Mouse (Mus musculus): ENCODE measurements around the gene Rbbp7. TPM values are rescaled to one million over a fixed set of nuclear protein-coding genes. Genes with fewer than 3 reads are reported as not detected.

The Rbbp7 gene
- total and polyA plus RNA-seq, 3 experiments, result 217 to 558 (median 377) TPM

- Histone ChIP-seq H3K27me3 (ENCODE audit: control insufficient read depth in 1 of 2, insufficient read depth in 2 of 2, low read length in 2 of 2) (no peaks in the 10 kb centered on the region), H3K9ac (ENCODE audit: control insufficient read depth, low read depth, low read length, poor library complexity, severe bottlenecking) (no peak overlapping the region), H3K4me3 (ENCODE audit: control insufficient read depth in 1 of 2, insufficient read depth in 1 of 2, low read depth in 2 of 2, low read length in 2 of 2) (no peak overlapping the region), H3K36me3 (ENCODE audit: control insufficient read depth in 1 of 2, insufficient read depth in 2 of 2, low read length in 2 of 2) (peaks cover 0 to 6% of the 10 kb centered on the region in 2 experiments; a peak in 2 of 4 replicates), H3K4me1 (ENCODE audit: control insufficient read depth in 1 of 2, insufficient read depth in 2 of 2, low read length in 2 of 2) (peaks cover 2 to 3% of the 10 kb centered on the region in 2 experiments; a peak in 2 of 4 replicates), H3K79me2 (ENCODE audit: control insufficient read depth, insufficient read depth, low read length, poor library complexity) (no peaks in the 10 kb centered on the region), H3K9me3 (replicated peaks; ENCODE audit: insufficient read depth, low read length) (no peaks in the 10 kb centered on the region), H3K27ac (ENCODE audit: control insufficient read depth, low read depth, low read length) (no peak overlapping the region)
- TF ChIP-seq JUND (IDR thresholded peaks at IDR 0.05; ENCODE audit: low read depth, low read length), result no peak
- TF ChIP-seq KAT2A (conservative IDR thresholded peaks at IDR 0.05; ENCODE audit: low read depth, low read length), result no peak
- no peak for TF ChIP-seq TCF12 (IDR thresholded peaks at IDR 0.05; ENCODE audit: low read depth, low read length)
- no peak for TF ChIP-seq TAL1 (IDR thresholded peaks at IDR 0.05; ENCODE audit: low read length)
- TF ChIP-seq USF1 (IDR thresholded peaks at IDR 0.05; ENCODE audit: low read depth, low read length), result no peak
- no peak for TF ChIP-seq GABPA (IDR thresholded peaks at IDR 0.05; ENCODE audit: low read depth, low read length)
- TF ChIP-seq MAX (IDR thresholded peaks at IDR 0.05; ENCODE audit: low read length), result no peak
- no peak for TF ChIP-seq MEF2A (IDR thresholded peaks at IDR 0.05; ENCODE audit: extremely low read depth, insufficient replicate concordance, low read depth, low read length, poor library complexity, severe bottlenecking)
- TF ChIP-seq E2F4 (IDR thresholded peaks at IDR 0.05; ENCODE audit: borderline replicate concordance, low read depth, low read length), result no peak
- no peak for TF ChIP-seq GATA1 (IDR thresholded peaks at IDR 0.05; ENCODE audit: low read depth, low read length)
- no peak for TF ChIP-seq RAD21 (IDR thresholded peaks at IDR 0.05; ENCODE audit: low read depth, low read length)
- TF ChIP-seq CTCF (IDR thresholded peaks at IDR 0.05 in 2 of 3, conservative IDR thresholded peaks at IDR 0.05 in 1 of 3; ENCODE audit: control insufficient read depth in 1 of 3, insufficient read depth in 1 of 3, low read depth in 2 of 3, low read length in 3 of 3, poor library complexity in 1 of 3, severe bottlenecking in 1 of 3), result no peak
- DNase-seq (ENCODE audit: low read depth, low spot score), result no peak
These were observed 32.8 kb upstream of the Rbbp7 start for GRCm38 (mm10) chrX:162727367-162727777.

GRCm38 (mm10) chrX:162727795-162728194 is 32.4 kb upstream of the Rbbp7 start:
- no peaks in the 10 kb centered on the region for H3K9me3 ChIP-seq (replicated peaks; ENCODE audit: insufficient read depth, low read length)
- peaks cover 2 to 3% of the 10 kb centered on the region in 2 experiments; a peak in 2 of 4 replicates for H3K4me1 ChIP-seq (ENCODE audit: control insufficient read depth in 1 of 2, insufficient read depth in 2 of 2, low read length in 2 of 2)
- H3K79me2 ChIP-seq (ENCODE audit: control insufficient read depth, insufficient read depth, low read length, poor library complexity), result no peaks in the 10 kb centered on the region
- H3K27me3 ChIP-seq (ENCODE audit: control insufficient read depth in 1 of 2, insufficient read depth in 2 of 2, low read length in 2 of 2), result no peaks in the 10 kb centered on the region
- DNase-seq (ENCODE audit: low read depth, low spot score), result no peak
- H3K4me3 ChIP-seq (ENCODE audit: control insufficient read depth in 1 of 2, insufficient read depth in 1 of 2, low read depth in 2 of 2, low read length in 2 of 2), result no peak overlapping the region
- TF ChIP-seq ZC3H11A (IDR thresholded peaks at IDR 0.05; ENCODE audit: low read depth, low read length), result no peak
- no peak for TF ChIP-seq USF2 (IDR thresholded peaks at IDR 0.05; ENCODE audit: borderline replicate concordance in 1 of 2, insufficient read depth in 1 of 2, low read depth in 1 of 2, low read length in 2 of 2)
- TF ChIP-seq ETS1 (IDR thresholded peaks at IDR 0.05; ENCODE audit: low read depth, low read length), result no peak
- no peak for TF ChIP-seq ELF1 (IDR thresholded peaks at IDR 0.05; ENCODE audit: low read depth, low read length)
- no peak for TF ChIP-seq GATA1 (IDR thresholded peaks at IDR 0.05; ENCODE audit: low read depth, low read length)
- no peak for TF ChIP-seq USF1 (IDR thresholded peaks at IDR 0.05; ENCODE audit: low read depth, low read length)
- no peak for TF ChIP-seq EP300 (IDR thresholded peaks at IDR 0.05; ENCODE audit: low read depth in 1 of 2, low read length in 2 of 2)
- TF ChIP-seq JUND (IDR thresholded peaks at IDR 0.05; ENCODE audit: low read depth, low read length), result no peak
- TF ChIP-seq CTCF (IDR thresholded peaks at IDR 0.05 in 2 of 3, conservative IDR thresholded peaks at IDR 0.05 in 1 of 3; ENCODE audit: control insufficient read depth in 1 of 3, insufficient read depth in 1 of 3, low read depth in 2 of 3, low read length in 3 of 3, poor library complexity in 1 of 3, severe bottlenecking in 1 of 3), result no peak
- TF ChIP-seq TBP (IDR thresholded peaks at IDR 0.05; ENCODE audit: low read depth, low read length), result no peak
- no peak for TF ChIP-seq POLR2AphosphoS2 (IDR thresholded peaks at IDR 0.05; ENCODE audit: low read length)
- no peak for TF ChIP-seq TAL1 (IDR thresholded peaks at IDR 0.05; ENCODE audit: low read length)
- TF ChIP-seq RCOR1 (IDR thresholded peaks at IDR 0.05; ENCODE audit: low read depth, low read length), result no peak
- TF ChIP-seq GABPA (IDR thresholded peaks at IDR 0.05; ENCODE audit: low read depth, low read length), result no peak
- TF ChIP-seq CHD1 (IDR thresholded peaks at IDR 0.05; ENCODE audit: low read depth, low read length), result no peak
- TF ChIP-seq CHD2 (IDR thresholded peaks at IDR 0.05; ENCODE audit: low read length), result no peak
- no peak for TF ChIP-seq RAD21 (IDR thresholded peaks at IDR 0.05; ENCODE audit: low read depth, low read length)
- H3K27ac ChIP-seq (ENCODE audit: control insufficient read depth, low read depth, low read length), result no peak overlapping the region
- peaks cover 0 to 6% of the 10 kb centered on the region in 2 experiments; a peak in 2 of 4 replicates for H3K36me3 ChIP-seq (ENCODE audit: control insufficient read depth in 1 of 2, insufficient read depth in 2 of 2, low read length in 2 of 2)
- no peak overlapping the region for H3K9ac ChIP-seq (ENCODE audit: control insufficient read depth, low read depth, low read length, poor library complexity, severe bottlenecking)
